Mouse (Mus musculus): ENCODE results near the gene Thap4.
"Not testable (repeated sequence)": the region's sequence is repeated elsewhere in the genome, so short reads cannot be mapped to it uniquely, and the experiment has no call there.

Gene Thap4

GRCm38 (mm10) chr1:93754573-93755290, at the start of gene Thap4:
Gene Thap4, minus strand, starts transcription at chr1:93754864.
- DNase-seq (ENCODE audit: low spot score in 2 of 2) = peak; percentile 88 to 92

- DNase-seq (ENCODE audit: low spot score in 2 of 2) = peak; percentile 100
Measured at GRCm38 (mm10) chr1:93803556-93804507, 49.2 kb upstream of the Thap4 start, which contains the start of gene Ing5. Gene Ing5, plus strand, starts transcription at chr1:93803965.

GRCm38 (mm10) chr1:93802771-93803170, 48.1 kb upstream of the Thap4 start:
- DNase-seq (ENCODE audit: low spot score in 2 of 2) = peak in 1 of 2 experiments; percentile 13

GRCm38 (mm10) chr1:93801741-93802238, 47.1 kb upstream of the Thap4 start, which contains the start of gene Dtymk:
Gene Dtymk, minus strand, starts transcription at chr1:93801934.
- peak; percentile 83 to 94 for DNase-seq (ENCODE audit: low spot score in 2 of 2)

GRCm38 (mm10) chr1:93800670-93801503, 46.2 kb upstream of the Thap4 start:
- no peak for DNase-seq (ENCODE audit: low spot score in 2 of 2)

GRCm38 (mm10) chr1:93795886-93796285, 41.2 kb upstream of the Thap4 start:
- no peak for DNase-seq (ENCODE audit: low spot score in 2 of 2)

GRCm38 (mm10) chr1:93794526-93794925, 39.9 kb upstream of the Thap4 start:
- DNase-seq (ENCODE audit: low spot score in 2 of 2) = no peak

- no peak for DNase-seq (ENCODE audit: low spot score in 2 of 2)
Measured at GRCm38 (mm10) chr1:93786912-93787311, 32.2 kb upstream of the Thap4 start.

GRCm38 (mm10) chr1:93776686-93777085, 22.0 kb upstream of the Thap4 start:
- DNase-seq (ENCODE audit: low spot score in 2 of 2) = no peak

- no peak for DNase-seq (ENCODE audit: low spot score in 2 of 2)
Measured at GRCm38 (mm10) chr1:93769901-93770300, 15.2 kb upstream of the Thap4 start.

GRCm38 (mm10) chr1:93767600-93767999, 12.9 kb upstream of the Thap4 start:
- no peak for DNase-seq (ENCODE audit: low spot score in 2 of 2)

- DNase-seq (ENCODE audit: low spot score in 2 of 2) = no peak
Measured at GRCm38 (mm10) chr1:93764871-93765591, 10.4 kb upstream of the Thap4 start.

- DNase-seq (ENCODE audit: low spot score in 2 of 2) = not testable (repeated sequence)
Measured at GRCm38 (mm10) chr1:93763531-93763930, 8.9 kb upstream of the Thap4 start.

GRCm38 (mm10) chr1:93760076-93760475, 5.4 kb upstream of the Thap4 start:
- DNase-seq (ENCODE audit: low spot score in 2 of 2) = no peak

- DNase-seq (ENCODE audit: low spot score in 2 of 2) = no peak
Measured at GRCm38 (mm10) chr1:93756154-93756553, 1.5 kb upstream of the Thap4 start.

GRCm38 (mm10) chr1:93755618-93756017, 954 bp upstream of the Thap4 start:
- no peak for DNase-seq (ENCODE audit: low spot score in 2 of 2)

GRCm38 (mm10) chr1:93755291-93755610, 587 bp upstream of the Thap4 start:
- DNase-seq (ENCODE audit: low spot score in 2 of 2) = no peak

GRCm38 (mm10) chr1:93753911-93754572, 622 bp downstream of the Thap4 start:
- DNase-seq (ENCODE audit: low spot score in 2 of 2) = peak; percentile 29 to 47

GRCm38 (mm10) chr1:93751290-93751689, 3.4 kb downstream of the Thap4 start, which contains the start of gene Atg4b:
Gene Atg4b, plus strand, starts transcription at chr1:93751500.
- DNase-seq (ENCODE audit: low spot score in 2 of 2) = no peak

- no peak for DNase-seq (ENCODE audit: low spot score in 2 of 2)
Measured at GRCm38 (mm10) chr1:93748539-93748938, 6.1 kb downstream of the Thap4 start.
